Mouse (Mus musculus) layer of hippocampus, adult 11-12 months (tissue): ENCODE measurements around the gene Tmem9.

Source experiments
- DNase-seq: peaks from one replicate; pipeline ENCODE4 v3.0.0; 2022; ENCODE audit warnings: low spot score

Gene Tmem9

DNA sequence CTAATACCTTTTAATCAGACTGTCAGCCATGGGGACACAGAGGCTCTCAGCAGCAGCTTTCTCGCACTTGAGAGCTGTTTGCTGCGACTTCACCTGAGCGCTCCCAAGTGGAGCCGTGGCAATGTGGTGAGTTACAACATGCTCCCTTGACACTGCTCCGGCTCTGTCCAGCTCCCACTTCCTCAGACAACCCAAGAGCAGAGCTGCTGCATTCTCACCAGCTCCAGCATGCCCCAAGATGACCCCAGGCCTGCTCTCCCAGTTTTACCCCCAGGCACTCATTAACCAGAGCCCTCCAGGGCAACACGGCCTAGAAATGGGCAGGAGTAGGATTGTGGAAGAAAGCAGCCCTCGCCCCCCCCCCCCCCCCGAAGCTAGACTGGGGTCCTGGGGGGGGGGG is 23.7 kb downstream of the Tmem9 start:
- no peak for DNase-seq

DNA sequence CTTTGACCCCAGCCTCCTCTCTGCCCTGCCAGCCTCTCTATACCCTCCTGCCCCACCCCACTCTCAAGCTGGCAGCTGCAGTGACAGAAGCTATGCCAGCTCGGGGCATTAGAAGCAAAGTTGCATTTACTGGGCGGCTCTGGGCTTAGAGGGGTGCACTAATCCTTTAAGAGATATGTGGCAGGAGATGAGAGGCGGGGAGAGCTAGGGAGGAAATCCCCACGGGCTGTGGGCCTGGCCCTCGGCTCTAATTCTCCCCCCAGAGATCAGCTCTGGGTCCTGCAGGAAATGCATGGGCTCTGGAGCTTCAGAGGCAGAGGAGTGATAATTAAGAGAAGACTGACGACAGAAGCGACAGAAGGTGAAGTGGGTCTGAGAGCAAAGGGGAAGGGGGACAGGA is 25.0 kb downstream of the Tmem9 start:
- no peak for DNase-seq

GRCm38 (mm10) chr1:136038746-136039538 is 31.0 kb downstream of the Tmem9 start:
- DNase-seq = peak; percentile 40

GRCm38 (mm10) chr1:136040452-136040851 is 32.5 kb downstream of the Tmem9 start:
- DNase-seq = no peak

- no peak for DNase-seq
These were observed 32.9 kb downstream of the Tmem9 start for GRCm38 (mm10) chr1:136040874-136041273.

DNA sequence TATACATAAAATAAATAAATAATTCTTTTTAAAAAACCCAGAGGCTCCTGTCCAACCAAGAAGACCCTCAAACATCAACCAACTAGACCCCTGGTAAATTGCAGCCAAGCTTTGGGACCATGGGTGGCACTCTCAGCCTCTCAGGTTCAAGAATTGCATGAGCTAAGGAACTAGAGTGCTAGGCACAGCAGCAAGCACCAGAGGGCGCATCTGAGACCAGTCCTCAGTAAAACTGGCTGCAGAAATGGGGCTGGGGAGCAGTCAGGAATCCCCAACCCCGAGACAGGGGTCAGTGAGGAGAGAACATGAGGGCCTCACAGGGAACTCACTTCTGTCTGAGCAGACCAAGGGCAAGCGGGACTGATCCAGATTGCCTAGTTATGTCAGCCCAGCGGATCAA is 37.8 kb downstream of the Tmem9 start:
- DNase-seq = peak; percentile 72

GRCm38 (mm10) chr1:136047432-136047831 is 39.5 kb downstream of the Tmem9 start:
- no peak for DNase-seq

- DNase-seq = no peak
These were observed 39.9 kb downstream of the Tmem9 start for GRCm38 (mm10) chr1:136047894-136048293.

DNA sequence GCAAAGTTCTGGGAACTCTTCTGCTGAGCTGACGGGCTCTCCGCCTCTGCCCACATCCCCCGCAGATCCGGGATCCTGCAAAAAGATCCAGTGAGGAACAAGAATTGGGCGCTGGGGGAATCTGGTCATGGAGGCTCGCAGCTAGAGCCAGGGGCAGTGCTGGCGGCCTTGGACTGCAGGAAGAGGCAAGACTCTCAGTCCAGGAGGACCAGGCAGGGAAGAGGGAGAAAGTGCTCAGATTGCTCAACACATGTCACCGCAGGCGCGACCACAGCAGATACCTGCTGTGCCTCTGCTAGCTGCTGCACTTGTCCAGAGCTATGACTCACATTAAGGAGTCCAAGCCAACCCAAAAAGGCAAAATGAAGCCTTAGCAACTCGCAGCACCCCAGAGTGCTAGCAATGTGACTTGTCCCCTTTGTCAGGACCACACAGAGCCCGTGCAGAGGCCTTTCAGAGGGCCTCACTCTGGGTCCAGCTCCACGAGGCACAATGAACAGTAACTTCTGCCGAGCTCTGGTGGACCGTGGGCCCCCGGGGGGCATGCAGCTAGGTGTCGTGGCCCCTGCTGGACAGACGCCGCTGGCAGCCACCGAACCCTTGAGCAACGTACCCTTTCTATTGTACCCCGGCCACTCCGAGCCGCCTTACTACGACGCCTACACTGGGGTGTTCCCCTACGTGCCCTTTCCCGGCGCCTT is 42.5 kb downstream of the Tmem9 start, which contains the start of gene Ascl5:
Ascl5 (plus strand) TSS at position 493 of the 701 bp plus-strand sequence.
- DNase-seq = no peak

DNA sequence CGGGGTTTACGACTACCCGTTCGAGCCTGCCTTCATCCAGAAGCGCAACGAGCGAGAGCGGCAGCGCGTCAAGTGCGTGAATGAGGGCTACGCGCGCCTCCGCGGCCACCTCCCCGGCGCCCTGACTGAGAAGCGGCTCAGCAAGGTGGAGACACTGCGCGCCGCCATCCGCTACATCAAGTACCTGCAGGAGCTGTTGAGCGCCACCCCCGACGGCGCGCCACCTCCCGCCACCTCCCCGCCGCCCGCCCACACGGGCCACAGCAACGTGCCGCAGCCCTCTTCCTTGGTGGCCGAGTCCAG is 43.0 kb downstream of the Tmem9 start:
- DNase-seq = no peak

DNA sequence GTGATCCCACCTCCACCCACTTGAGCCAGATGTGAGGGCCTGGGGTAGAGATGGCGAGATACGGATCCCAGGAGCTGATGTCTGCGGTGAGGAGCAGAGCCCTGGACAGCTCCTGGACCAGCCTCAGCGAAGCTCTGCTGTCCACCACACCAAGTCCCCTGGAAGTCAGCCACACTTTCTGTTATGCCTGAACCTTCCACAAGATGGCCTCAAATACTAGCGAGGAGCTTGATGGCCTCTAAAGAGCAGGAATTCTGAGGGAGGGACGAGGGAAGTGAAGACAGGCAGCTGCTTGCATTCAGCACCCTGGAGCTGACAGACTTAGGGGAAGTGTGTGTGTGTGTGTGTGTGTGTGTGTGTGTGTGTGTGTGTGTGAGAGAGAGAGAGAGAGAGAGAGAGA is 43.5 kb downstream of the Tmem9 start:
- DNase-seq = peak; percentile 85

- DNase-seq = no peak
These were observed 44.6 kb downstream of the Tmem9 start, which contains the start of gene Cacna1s for GRCm38 (mm10) chr1:136052547-136052946. Gene Cacna1s, plus strand, starts transcription at chr1:136052750.

- peak; percentile 52 for DNase-seq
These were observed 47.8 kb downstream of the Tmem9 start for GRCm38 (mm10) chr1:136055771-136056170.

DNA sequence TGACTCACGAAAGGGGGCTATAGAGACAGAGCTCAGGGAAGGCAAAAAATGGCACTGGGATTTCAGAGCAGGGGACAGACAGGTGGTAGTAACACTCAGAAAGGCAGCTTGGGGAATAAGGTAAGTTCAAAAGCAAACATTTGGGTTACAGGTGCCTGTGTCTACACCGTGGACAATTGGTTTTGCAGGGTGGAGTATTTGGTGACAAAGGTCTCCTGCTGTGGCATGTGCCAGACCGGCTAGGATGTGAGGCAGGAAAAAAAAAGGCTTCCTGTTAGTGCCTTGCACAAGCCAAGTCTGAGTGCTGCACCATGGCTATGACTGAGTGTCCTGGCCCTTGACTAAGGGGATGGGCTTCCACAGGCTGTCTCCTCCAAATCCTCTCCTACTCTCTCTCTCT is 50.6 kb downstream of the Tmem9 start:
- DNase-seq = no peak

DNA sequence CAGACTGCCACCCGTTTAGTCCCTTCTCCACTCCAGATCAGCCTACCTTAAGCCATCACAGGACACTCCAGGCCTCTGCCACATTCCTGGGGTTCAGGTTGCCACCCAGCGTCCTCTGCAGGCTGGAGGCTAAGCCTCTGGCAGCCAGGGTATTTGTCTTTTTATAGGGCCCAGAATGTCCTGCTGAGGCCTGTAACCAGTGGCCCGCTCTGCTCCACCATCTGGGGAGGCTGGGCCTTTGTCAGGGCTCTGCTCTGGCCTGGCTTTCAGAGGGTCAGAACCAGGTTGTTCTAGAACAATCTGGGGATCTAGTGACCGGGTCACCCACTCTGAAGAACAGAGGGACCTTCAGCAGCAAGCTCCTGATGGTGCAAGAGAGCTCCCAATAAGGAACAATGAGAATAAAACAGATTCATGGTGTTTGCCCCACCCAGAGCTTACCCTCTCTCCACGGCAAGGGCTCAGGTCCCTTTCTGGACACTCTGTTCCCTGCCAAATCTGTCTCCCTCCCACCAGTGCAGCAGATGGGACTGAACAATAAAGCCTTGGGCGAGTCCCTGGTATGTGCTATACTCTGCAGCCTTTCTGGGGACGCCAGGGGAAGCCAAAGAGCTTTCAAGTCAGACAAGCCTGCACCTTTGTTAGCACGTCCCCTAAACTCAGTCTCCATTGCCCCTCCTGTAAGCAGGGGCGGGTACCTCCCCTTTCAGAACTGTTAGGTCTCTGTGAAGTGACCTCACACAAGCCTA is 53.3 kb downstream of the Tmem9 start:
- peak; percentile 89 for DNase-seq

DNA sequence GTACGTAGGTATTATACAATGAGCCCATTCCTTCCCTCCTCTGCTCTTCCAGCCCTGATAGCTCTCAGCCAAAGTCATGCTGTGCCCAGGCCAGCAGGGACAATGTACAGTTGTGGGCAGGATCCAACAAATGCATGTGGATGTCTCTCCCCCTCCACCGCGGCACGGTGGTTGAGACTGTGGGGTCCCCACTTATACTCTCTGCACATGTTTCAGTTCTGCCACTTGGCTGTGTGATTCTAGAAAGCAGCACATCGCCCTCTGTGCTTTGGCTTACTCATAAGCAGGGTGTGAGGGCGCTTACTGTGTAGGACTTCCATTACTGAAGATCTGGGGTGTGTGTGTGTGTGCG is 53.8 kb downstream of the Tmem9 start:
- DNase-seq = no peak

DNA sequence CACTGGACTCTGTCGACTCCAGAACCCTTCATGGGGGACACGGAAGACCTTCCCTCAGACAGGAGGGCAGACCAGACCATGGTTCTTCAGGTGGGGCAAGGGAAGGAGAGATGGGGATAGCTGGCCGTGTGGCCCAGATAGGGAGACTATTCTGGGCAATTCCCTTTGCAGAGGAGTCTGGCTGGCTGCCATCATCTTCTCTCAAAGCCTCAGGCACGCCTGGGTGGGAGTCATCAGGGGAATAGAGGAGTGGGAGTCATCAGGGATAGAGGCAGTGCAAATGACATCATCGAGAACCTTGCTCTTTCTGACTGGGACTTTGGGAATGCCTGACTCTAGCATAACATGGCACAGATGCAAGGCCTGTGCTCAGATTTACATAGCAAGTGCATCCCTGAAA is 56.0 kb downstream of the Tmem9 start:
- DNase-seq = no peak

DNA sequence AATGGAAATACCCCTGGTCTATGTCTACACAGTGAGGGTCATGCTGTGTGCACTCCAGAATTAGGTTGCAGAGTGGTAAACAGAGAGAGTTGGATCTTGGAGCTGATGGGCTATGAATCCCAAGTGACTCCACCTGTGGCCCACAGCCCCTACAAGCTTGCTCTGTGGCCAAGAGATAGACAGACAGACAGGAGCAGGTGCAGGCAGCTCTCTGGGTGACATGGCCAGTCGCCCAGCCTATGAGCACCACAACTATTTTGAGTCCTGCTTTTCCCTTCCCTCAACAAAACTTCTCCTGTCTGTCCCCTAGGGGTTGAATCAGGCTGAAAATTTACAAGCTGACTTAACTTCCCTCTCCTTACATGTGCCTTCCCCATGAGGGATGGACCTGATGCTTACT is 58.7 kb downstream of the Tmem9 start:
- no peak for DNase-seq

DNA sequence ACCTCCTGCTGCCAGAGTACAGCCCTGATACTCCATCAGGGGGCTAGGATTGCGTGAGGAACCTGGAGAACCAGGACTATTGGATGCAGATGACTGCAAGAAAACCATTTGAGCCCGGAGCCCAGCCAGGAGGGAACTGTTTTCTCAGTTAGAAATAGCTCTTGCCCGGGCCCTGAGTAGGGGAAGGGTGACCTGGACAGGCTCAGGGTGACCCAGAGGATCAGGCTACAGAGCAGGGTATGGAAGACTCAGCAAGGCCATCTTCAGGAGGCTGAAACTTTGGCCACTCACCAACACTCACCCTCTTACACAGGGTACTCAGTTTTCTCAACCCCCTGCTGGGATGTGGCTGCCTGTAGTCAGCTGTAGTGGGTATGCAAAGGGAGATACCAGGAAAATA is 59.6 kb downstream of the Tmem9 start:
- DNase-seq = no peak

DNA sequence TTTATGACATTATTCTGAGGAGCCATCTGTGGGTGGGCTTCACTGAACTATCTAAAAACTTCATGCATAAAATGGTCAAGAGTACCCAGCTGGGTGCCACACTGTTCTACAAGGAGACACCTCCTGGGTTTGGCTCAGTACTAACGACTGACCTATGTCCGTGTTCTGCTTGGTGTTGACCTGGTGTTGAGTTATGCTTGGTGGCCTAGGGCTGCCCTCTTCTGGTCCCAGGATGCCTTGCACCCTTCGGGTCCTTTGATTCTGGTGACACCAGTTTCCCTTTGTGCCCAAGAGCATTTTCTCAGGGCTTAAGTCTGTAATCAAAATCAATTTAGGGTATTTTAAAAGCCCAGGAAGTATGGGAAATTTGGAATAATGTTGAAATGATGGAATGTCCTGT is 68.1 kb downstream of the Tmem9 start:
- DNase-seq = peak; percentile 60

DNA sequence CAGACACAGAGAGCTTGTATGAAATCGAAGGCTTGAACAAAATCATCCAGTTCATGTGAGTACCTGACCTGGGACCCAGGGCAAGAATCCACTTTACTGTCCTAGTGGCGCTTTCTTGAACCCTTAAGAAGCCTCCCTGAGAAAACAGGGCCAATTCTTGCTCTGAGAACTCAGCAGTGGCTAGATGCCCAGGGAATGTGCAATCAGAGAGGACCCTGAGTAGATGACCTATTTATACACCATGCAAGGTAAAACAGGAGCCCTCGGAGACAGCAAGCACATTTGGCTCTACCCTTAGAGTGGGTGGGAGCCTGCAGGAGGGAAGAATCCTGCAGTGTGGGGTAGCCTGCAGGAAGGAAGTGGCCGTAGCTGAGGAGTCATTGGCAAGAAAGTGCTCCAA is 69.7 kb downstream of the Tmem9 start:
- DNase-seq = no peak

- no peak for DNase-seq
These were observed 73.2 kb downstream of the Tmem9 start for GRCm38 (mm10) chr1:136081161-136081560.
